Mouse (Mus musculus) layer of hippocampus, adult 18-20 months (tissue): Measurements from ENCODE around the gene Prdx6. TPM values are rescaled to one million over a fixed set of nuclear protein-coding genes. Genes with fewer than 3 reads are reported as not detected.
"Not testable (repeated sequence)": the region's sequence is repeated elsewhere in the genome, so short reads cannot be mapped to it uniquely, and the experiment has no call there.

Experiments used
- DNase-seq, 2 experiments: peaks; one replicate each; pipeline ENCODE4 v3.0.0; 2022; ENCODE audit warnings: low spot score in 2 of 2
- total RNA-seq, 2 experiments: library from RNA; stranded (reverse); gene quantifications; 2 replicates each; pipeline ENCODE4 v1.2.3; 2021

The Prdx6 gene
- total RNA-seq, 2 experiments from 2014 or later, result 356 TPM

DNA sequence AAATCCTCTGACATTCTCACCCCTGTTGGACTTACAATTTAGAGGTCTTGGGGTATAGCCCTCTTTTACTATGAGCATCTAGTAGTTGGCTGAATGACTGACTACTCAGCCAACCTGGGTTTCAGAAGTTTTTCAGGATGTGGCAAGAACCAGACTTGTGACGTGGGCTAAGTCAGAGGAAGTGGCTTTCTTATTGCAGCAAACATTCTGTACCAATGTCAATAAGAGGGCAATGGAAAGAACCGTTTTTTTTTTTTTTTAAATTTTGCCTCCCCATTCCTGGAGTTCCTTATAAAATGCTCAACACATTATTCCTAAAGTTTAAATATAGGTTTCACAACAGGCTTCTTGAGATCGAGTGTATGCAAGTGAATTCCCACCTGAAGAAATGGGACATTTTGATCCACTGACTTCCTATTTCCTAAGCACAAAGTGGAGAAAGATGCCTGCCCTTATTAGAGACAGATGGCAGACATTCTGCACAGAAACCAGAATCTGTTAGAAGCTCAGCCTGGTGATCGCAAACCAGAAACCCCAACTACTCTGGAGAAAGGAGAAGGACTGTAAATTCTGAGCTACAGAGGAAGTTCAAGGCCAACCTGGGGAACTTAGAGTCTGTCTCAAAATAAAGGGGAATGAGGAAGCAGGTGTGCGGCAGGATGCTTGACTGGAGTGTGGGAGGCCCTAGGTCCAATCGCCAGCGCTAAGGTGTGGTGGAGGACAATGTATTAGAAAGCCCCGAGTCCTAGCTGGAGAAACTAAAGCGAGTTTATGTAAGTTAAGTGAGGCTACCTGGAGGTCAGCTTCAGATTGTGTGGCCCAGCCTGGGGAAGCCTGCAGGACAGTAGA is 622 bp upstream of the Prdx6 start:
- DNase-seq, result no peak

DNA sequence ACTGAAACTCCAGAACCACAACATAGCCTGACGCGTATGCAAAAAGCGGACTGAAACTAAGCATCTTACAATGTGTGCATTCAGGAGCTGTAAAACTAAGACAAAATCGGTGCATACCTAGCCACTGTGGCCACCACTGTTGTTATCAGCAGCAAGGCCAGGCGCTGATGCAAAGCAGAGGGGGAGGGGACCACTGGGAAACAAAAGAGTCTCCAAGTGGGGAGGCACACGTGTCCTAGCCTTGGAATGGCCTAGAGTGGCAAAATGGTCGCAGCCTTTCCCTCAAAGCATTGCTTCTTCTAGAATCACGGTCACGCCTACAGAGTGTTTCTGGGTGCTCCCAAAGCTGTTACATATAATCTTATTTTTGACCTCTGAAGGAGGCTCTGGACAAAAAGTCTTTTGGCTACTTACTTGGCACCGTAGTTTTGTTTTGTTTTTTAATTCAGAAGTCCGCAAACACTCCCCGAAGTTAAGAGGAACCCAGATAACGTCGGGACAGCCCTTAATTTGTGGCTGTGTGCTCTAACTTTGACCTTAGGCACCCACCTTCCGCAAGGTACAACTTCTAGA is 902 bp downstream of the Prdx6 start:
- peak in 1 of 2 experiments; percentile 44 for DNase-seq

DNA sequence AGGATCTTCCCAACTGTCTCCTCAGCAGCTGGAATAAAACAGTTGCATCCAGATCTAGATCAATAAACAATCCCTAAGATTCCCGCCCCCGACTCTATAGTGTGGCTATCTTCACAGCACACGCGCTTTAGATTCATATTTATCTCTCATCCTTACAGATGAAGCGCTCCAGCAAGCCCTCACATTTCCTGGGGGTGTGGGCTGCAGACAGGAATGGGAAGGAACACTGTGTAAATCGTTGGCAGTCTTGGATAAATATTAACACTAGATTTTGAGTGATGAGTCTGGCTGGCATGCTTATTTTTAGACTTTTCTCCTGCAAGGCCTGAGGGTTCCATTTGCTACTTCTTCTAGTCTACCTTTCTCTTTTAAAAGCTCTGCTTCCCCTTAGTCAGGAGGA is 1.6 kb downstream of the Prdx6 start:
- peak in 1 of 2 experiments; percentile 36 for DNase-seq

DNA sequence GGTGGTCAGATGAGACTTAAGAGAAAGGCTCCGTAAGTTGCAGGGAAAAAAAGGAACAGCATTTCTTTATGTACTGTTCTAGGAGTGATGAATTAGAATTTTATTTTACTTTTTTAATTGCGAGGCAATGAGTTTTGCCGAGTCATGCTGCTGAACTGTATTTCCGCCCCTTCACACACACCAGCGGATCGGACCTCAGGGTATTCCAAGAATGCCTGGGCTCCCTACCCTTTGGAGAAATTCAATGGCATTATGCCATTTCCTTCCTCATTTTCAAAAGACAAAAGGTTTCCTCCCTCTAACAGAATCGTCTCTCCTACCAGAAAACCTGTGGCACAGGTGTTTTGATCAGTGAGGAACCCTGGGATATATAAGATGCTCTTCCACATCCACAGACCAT is 2.3 kb downstream of the Prdx6 start:
- DNase-seq, result no peak

DNA sequence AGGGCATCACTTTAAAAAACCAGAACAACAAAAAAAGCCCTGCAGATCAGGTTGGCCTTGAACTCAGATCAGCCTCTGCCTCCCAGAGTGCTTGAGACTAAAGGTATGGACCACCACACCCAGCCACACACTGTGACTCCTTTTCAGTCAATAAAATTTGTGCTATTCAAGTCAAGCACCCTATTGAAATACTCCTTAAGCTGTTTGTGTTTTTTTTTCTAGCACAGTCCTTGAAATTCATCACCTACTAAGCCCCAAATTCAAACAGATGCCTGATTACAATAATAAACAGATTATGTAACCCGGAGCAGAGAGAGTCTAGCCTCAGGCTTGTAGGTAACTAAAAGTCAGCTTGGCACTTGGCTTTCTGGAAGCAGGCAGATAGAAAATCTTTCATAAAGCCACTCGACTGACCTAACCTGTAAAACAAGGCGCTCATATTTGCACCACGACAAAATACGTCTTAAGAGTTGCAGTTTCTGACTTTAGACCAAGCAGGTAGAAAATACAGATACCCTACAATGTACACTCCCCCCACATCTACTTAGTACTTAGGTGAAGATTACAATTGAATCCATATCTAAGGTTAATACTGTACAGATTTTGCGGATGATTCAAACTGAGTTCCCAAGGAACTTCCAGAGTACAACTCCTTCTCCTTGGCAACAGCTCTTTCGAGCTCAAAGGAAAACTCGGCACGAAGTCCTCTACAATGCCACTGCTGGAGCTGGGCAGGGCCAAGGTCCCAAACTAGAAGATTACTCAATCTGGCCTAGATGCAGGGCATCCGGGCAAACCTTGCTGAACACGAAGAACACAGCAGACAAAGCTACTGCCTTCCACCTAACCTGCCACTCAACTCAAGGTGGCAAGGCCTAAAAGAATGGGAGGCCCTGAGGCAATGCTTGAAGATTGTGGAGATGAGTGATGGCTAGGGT is 3.1 kb downstream of the Prdx6 start:
- DNase-seq, result peak in 1 of 2 experiments; percentile 11

DNA sequence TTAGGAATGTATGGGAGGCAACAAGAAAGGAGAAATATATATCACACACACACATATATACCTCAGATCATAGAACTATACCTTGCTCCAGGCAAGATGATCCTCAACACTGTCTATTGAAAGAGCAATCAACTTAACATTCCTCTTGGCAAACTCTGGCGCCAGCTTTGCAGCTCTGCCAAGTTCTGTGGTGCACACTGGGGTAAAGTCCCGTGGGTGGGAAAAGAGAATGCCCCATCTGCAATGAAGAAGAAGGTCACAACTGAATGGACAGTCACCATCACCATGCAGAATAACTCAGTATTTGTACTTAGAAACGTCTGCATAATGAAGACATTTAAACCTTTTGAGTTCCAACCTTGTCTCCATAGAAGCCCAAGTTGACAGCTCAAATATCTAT is 3.8 kb downstream of the Prdx6 start:
- peak in 1 of 2 experiments; percentile 34 for DNase-seq

DNA sequence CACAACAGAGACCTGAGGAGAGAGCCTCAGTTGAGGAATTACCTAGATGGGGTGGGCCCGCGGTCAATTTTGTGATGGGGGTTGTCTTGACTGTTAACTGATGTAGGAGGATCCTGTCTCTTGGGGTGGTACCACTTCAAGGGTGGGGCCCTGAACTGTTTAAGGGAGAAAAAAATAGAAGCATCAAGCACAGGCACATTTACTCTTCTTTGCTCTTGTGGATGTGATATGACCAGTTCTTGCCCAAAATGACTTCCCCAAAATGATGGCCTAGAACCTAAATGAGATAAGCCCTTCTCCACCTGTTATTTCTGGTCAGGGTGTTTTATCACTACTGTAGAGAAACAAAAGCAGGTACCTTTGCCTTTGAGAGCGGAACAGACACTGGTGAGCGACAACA is 13.3 kb downstream of the Prdx6 start:
- no peak for DNase-seq

DNA sequence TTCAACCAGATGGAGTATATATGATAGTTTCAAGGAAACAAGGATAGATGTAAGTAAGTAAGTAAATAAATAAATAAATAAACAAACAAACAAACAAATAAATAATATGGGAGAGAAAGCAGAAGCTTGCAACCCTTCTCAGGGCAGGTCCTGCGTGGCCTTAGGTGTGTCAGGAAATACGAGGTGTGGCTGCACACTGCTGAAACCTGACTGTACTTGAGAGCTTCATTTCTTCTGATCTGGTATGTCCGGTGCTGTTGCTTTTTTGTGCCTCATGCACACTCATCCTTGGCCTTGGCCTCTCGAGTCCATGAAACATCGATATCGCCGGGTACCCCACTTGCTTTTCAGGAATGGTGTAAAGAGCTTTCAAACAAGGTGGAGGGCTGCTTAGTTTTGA is 13.7 kb downstream of the Prdx6 start:
- no peak for DNase-seq

DNA sequence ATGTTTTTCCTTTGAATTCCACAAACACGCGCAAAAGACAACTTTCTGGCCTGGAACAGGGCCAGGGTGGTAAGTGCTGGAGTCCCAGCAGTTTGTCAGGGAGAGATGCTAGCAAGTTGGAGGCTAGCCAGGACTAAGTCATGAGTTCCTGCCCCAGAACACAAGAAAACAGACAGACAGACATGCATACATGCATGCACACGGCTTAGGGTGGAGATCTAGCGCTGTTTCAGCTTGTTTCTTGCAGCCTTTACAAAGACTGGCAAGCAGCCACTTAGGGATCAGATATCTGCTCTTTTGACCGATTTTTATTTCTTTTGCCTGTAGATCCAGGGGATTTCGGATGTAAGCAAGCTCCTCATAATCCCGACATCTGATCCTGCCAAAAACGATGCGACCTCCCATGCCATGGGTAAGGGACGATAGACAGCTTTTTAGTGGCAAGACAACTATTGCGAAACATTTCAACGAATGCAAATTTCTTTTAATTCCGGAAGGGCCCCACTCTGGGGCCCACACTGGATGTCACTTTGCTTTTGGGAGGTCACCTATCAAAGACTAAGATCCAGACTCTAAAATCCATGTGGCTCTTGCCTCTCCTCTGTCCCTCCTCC is 17.7 kb downstream of the Prdx6 start:
- no peak for DNase-seq

DNA sequence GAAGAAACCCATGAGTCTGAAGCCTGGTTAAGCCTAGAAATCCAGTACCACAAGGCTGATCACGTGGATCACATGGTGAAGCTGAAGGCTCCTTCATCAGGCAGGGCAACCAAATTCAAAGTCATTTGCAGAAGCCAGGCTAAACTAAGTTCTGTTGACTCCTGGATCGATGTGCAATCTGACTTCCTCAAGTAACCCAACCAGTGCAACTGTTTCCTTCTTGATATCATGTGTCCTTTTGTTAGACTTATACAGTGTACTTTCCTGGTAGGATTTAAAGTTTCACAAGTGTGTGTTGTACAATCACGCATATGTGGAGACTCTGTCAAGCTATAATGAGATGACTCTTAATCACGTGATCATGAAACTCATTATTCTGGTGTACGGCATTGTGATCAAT is 18.8 kb downstream of the Prdx6 start:
- no peak for DNase-seq

DNA sequence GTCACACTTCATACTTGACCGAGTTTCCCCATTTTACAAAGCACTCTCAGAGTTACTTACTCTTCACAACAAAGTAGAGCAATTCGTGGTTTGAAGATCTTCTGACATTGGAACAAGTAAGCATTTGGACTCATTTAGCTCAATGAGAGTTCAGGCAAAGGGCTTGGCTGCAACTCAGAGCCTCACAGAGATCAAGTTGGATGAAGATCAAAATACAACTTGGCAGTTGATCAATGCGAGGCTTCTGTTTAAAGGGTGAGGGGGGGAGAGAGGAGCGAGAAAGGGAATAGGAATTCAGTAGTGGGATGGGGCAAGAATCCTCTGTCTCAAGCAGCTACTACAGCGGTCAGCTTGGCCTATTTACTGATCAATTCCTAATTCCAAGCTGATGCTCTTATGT is 26.2 kb downstream of the Prdx6 start:
- peak in 1 of 2 experiments; percentile 72 for DNase-seq

DNA sequence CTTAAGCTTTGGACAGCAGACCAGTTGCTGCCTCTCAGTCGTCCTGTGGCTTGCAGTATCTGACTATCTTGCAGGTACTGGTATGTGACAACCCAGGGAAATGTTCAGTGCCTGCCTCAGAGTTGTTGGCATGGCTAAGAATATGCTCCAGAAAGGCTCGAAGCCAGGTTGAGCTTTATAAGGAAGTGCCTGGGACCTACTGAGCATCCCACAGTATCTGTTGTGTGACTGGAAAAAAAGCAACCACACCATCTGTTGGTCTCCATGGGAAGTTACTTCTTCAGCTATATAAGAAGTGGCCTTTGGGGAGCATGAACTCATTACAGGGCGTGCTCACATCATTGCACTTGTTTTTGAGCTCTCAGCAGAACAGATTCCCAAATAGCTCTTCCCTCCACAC is 31.2 kb downstream of the Prdx6 start:
- DNase-seq, result no peak

DNA sequence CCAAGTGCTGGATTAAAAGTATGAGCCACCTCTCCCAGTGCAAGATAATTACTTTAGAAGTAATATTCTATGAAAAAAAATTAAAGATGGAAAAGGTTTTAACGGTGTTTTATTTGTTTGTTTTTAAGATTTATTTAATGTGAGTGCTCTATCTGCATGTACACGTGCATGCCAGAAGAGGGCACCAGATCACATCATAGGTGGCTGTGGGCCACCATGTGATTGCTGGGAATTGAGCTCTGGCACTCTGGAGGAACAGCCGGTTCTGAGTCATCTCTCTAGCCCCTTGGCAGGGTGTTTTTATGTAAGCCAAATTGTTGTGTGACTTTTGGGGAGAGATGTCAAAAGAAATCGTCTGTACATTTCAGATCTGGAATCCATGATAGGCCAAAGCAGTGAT is 36.6 kb downstream of the Prdx6 start:
- no peak for DNase-seq

DNA sequence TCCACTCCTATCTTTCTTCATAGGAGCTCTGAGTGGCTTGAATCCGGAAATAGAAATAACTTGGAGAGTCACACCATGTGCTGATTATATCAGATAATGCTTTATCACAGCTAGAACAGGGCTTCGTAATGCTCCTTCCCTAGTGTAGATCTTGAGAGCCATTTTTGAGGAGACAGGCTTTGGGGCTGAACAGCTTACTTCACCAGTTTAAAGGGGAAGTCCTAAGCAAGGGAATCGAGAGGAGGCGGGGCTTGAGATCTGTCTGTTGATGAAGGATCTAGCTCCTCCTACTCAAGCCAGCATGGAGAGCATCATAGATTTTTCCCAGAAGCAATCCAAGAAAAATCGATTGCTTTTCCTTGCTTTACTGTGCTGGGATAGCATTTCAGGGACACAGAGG is 51.2 kb downstream of the Prdx6 start:
- DNase-seq, result no peak

DNA sequence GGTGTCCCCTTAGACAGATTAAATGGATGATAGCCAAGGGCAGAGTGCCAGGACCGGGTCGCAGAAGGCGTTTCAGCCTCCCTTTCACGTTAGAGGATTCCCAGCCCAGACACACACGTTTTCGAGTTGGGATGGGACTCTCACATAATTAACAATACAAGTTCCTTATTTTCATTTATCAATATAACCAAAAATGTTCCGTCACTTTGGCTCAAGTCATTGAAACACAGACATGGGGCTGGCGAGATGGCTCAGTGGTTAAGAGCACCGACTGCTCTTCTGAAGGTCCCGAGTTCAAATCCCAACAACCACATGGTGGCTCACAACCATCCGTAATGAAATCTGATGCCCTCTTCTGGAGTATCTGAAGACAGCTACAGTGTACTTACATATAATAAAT is 54.7 kb downstream of the Prdx6 start:
- DNase-seq, result not testable (repeated sequence)

DNA sequence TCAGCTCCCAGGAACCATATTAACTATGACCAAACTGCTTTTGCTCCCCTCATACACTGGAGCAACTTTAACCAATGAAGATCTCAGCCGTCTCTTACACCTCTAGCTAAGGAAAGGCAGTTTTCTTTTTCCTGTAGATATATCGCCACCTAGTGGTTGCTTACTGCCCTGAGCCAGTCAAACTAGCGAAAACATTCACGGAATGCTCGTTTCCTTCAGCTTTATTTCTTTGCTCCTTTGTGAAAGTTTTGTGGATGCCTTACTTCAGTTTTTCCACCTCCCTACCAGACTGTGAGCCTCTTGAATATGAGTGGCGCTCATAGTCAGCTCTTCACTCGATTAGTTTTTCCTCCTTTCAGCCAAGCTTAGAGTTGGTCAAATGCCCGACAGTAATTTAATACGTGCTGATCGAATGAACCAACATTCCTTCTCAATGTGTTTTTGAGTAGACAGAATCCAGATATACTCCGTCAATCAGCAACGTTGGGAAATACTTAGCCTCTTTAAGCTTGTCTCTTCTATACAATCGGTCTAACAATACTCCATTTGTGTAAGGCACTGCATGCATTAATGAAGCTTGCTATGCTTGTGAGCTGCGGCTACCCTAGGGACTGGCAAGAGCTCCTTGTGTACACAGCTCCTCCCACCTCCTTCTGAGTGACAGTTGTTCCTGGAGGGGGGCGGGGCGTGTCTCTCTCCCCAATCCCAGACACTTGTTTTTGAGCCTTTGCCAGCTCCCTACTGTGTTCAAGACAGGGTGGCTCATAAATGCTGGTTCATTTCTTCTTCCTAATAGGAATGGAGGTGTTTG is 55.3 kb downstream of the Prdx6 start:
- peak; percentile 54 to 91 for DNase-seq

DNA sequence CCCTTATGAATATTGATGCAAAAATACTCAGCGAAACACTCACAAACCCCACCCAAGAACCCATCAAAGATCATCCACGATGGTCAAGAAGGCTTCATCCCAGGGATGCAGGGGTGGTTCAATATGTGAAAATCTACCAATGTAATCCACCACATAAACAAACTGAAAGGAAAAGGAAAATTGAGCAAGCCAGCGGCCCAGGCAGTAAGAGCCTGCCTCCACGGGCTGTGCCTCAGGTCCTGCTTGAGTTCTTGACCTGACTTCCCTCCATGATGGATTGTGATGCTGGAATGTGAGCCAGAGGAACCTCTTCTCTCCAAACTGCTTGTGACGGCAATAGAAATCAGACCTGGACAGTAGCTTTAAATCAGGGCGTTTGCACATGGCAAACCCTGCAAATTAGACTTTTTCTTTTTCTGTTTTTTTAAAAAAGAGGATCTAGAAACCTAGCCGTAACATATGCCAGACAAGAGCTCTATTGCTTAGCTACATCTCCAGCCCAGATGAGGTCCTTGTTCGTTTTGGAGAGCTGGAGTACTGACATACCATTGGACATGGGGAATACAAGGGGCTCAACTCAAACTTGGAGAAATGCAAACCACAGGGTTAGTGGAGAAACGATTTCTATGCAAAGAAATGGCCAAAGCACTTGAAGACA is 60.6 kb downstream of the Prdx6 start:
- DNase-seq, result no peak
